Mouse (Mus musculus) lung, postnatal 0 days (tissue): ENCODE data around the gene Lats1.

Experiments used
- CTCF ChIP-seq: IDR thresholded peaks from 2 replicates; pipeline ENCODE4 v1.5.1; 2016; ENCODE audit warnings: antibody characterized with exemption, mild to moderate bottlenecking
- EP300 ChIP-seq: IDR thresholded peaks from 2 replicates; pipeline ENCODE4 v1.6.1; 2016; ENCODE audit warnings: antibody characterized with exemption, mild to moderate bottlenecking, control low read depth

GRCm38 (mm10) chr10:7726501-7726812 lies 45.4 kb downstream of the Lats1 start:
- TF ChIP-seq CTCF (no peak), EP300 (no peak)
